11 mouse cellular contexts compared by ENCODE assay signal in genomic region chr16:92903892-92904473, GRCm38 (mm10).
A peak's percentile ranks its signal among the peaks of the same experiment; 100 is the strongest.
DNase-seq lines count a peak whose midpoint lies in the region; ATAC-seq and TF ChIP-seq lines count a peak whose summit lies in the region.
"Had no signal": no experiment of that assay in that cellular context is flagged by ENCODE, and none has a peak within 500 bp of the region (broad histone marks: within the 10 kb centered on the region; RNA-seq: fewer than 3 reads in every experiment).

No protein-coding gene starts in this region.

- no peaks in the 10 kb centered on the region for H3K36me3 ChIP-seq in intestine, embryonic 14.5 days (ENCODE audit: control insufficient read depth, insufficient read depth, low read length)
- no peaks in the 10 kb centered on the region for H3K36me3 ChIP-seq in intestine, embryonic 16.5 days (ENCODE audit: control insufficient read depth, insufficient read depth, low read length)
- H3K36me3 ChIP-seq in kidney, embryonic 16.5 days (ENCODE audit: insufficient read depth, low read length) = no peaks in the 10 kb centered on the region
- H3K36me3 ChIP-seq in megakaryocyte, embryonic 14.5 days (replicated peaks; ENCODE audit: low read length) = no peaks in the 10 kb centered on the region
- H3K36me3 ChIP-seq in thymus, adult 2 months (ENCODE audit: control insufficient read depth, insufficient read depth, low read length) = no peaks in the 10 kb centered on the region

- H3K4me2 ChIP-seq in intestine, embryonic 14.5 days (ENCODE audit: low read length) = no peak overlapping the region
- H3K4me2 ChIP-seq in intestine, embryonic 16.5 days (ENCODE audit: low read depth, low read length) = no peak overlapping the region
- H3K4me2 ChIP-seq in kidney, embryonic 16.5 days (replicated peaks; ENCODE audit: low read depth, low read length) = no peak overlapping the region

- H3K4me3 ChIP-seq in intestine, embryonic 14.5 days (ENCODE audit: low read depth, low read length) = no peak overlapping the region
- H3K4me3 ChIP-seq in intestine, embryonic 16.5 days (ENCODE audit: low read length) = no peak overlapping the region
- no peak overlapping the region for H3K4me3 ChIP-seq in kidney, embryonic 16.5 days (ENCODE audit: low read length)
- H3K4me3 ChIP-seq in megakaryocyte, embryonic 14.5 days (replicated peaks) = peak overlapping the region; percentile 40
- H3K4me3 ChIP-seq in thymus, adult 2 months (ENCODE audit: control insufficient read depth, insufficient read depth, low read length) = no peak overlapping the region

- peak; percentile 54 for DNase-seq in intestine, embryonic 14.5 days (ENCODE audit: low spot score)
- DNase-seq in c-Kit-positive CD71-negative TER-119-negative erythroid progenitor cells, embryonic 14.5 days (ENCODE audit: low read depth) = peak; percentile 39
- no peak for DNase-seq in thymus, adult 2 months
- DNase-seq in frontal cortex, postnatal 14 days (ENCODE audit: low spot score in 2 of 2) = no peak
- DNase-seq: adrenal gland, adult 2 months; cerebellum, postnatal 10 days had no signal

- no peak overlapping the region for H3K9ac ChIP-seq in intestine, embryonic 14.5 days (ENCODE audit: low read length)
- H3K9ac ChIP-seq in intestine, embryonic 16.5 days (ENCODE audit: low read depth, low read length) = no peak overlapping the region
- H3K9ac ChIP-seq in kidney, embryonic 16.5 days (replicated peaks; ENCODE audit: low read length) = no peak overlapping the region

- no peak for TF ChIP-seq POLR2A in thymus, adult 2 months (IDR thresholded peaks at IDR 0.05; ENCODE audit: control insufficient read depth, extremely low read depth, insufficient read depth, low read length, poor library complexity)

- H3K27ac ChIP-seq in intestine, embryonic 14.5 days (ENCODE audit: low read depth) = no peak overlapping the region
- no peak overlapping the region for H3K27ac ChIP-seq in intestine, embryonic 16.5 days (ENCODE audit: low read length)
- peak overlapping the region; percentile 49 for H3K27ac ChIP-seq in kidney, embryonic 16.5 days (ENCODE audit: low read length)
- no peak overlapping the region for H3K27ac ChIP-seq in thymus, adult 2 months (ENCODE audit: control insufficient read depth, insufficient read depth, low read length)
- H3K27ac ChIP-seq: macrophage had no signal

- no peak for ATAC-seq in intestine, embryonic 14.5 days (replicated peaks; ENCODE audit: low FRiP score, low TSS enrichment, low read depth)
- ATAC-seq in intestine, embryonic 16.5 days = no peak
- peak; percentile 85 for ATAC-seq in kidney, embryonic 16.5 days (ENCODE audit: low FRiP score, low TSS enrichment)
- no peak for ATAC-seq in frontal cortex, adult (ENCODE audit: low TSS enrichment)

- no peaks in the 10 kb centered on the region for H3K27me3 ChIP-seq in intestine, embryonic 14.5 days (replicated peaks; ENCODE audit: control insufficient read depth, insufficient read depth, low read length)
- no peaks in the 10 kb centered on the region for H3K27me3 ChIP-seq in intestine, embryonic 16.5 days (replicated peaks; ENCODE audit: control insufficient read depth, insufficient read depth, low read length)
- H3K27me3 ChIP-seq in kidney, embryonic 16.5 days (ENCODE audit: insufficient read depth, low read length) = no peaks in the 10 kb centered on the region
- H3K27me3 ChIP-seq in megakaryocyte, embryonic 14.5 days (replicated peaks) = peaks cover 22% of the 10 kb centered on the region
- H3K27me3 ChIP-seq in thymus, adult 2 months (ENCODE audit: control insufficient read depth, insufficient read depth, low read length) = no peaks in the 10 kb centered on the region

- no peaks in the 10 kb centered on the region for H3K9me3 ChIP-seq in intestine, embryonic 14.5 days (ENCODE audit: control insufficient read depth, low read length)
- H3K9me3 ChIP-seq in intestine, embryonic 16.5 days (ENCODE audit: control insufficient read depth, low read length) = no peaks in the 10 kb centered on the region
- H3K9me3 ChIP-seq in kidney, embryonic 16.5 days (ENCODE audit: low read length) = no peaks in the 10 kb centered on the region
- no peaks in the 10 kb centered on the region for H3K9me3 ChIP-seq in megakaryocyte, embryonic 14.5 days

- no peaks in the 10 kb centered on the region for H3K4me1 ChIP-seq in intestine, embryonic 14.5 days (replicated peaks; ENCODE audit: control insufficient read depth, insufficient read depth, low read length)
- no peaks in the 10 kb centered on the region for H3K4me1 ChIP-seq in intestine, embryonic 16.5 days (ENCODE audit: control insufficient read depth, insufficient read depth, low read length)
- peaks cover 18% of the 10 kb centered on the region for H3K4me1 ChIP-seq in kidney, embryonic 16.5 days (ENCODE audit: insufficient read depth, low read length)
- peaks cover 39% of the 10 kb centered on the region for H3K4me1 ChIP-seq in megakaryocyte, embryonic 14.5 days
- peaks cover 10% of the 10 kb centered on the region for H3K4me1 ChIP-seq in thymus, adult 2 months (replicated peaks; ENCODE audit: control insufficient read depth, insufficient read depth, low read length)

- no peak for TF ChIP-seq CTCF in thymus, adult 2 months (IDR thresholded peaks at IDR 0.05; ENCODE audit: borderline replicate concordance, control insufficient read depth, extremely low read depth, insufficient read depth, low read length, poor library complexity)

- 58% methylated on average over 9 of the region's 9 CpGs for WGBS in intestine, embryonic 14.5 days
- WGBS in intestine, embryonic 16.5 days = 47% methylated on average over 9 of the region's 9 CpGs
- 29% methylated on average over 9 of the region's 9 CpGs for WGBS in kidney, embryonic 16.5 days
- 18% methylated on average over 9 of the region's 9 CpGs for WGBS in thymus, adult 2 months

Comparison
In these comparisons a context has a peak if more than half of its experiments do, and no peak if none do; other contexts are left out.
1. DNase-seq: peak in intestine, embryonic 14.5 days (single experiment) and c-Kit-positive CD71-negative TER-119-negative erythroid progenitor cells, embryonic 14.5 days (single experiment); none in thymus, adult 2 months (single experiment) and frontal cortex, postnatal 14 days (0 of 2).